Mouse (Mus musculus): ENCODE measurements around the gene Lrig1.

DNA sequence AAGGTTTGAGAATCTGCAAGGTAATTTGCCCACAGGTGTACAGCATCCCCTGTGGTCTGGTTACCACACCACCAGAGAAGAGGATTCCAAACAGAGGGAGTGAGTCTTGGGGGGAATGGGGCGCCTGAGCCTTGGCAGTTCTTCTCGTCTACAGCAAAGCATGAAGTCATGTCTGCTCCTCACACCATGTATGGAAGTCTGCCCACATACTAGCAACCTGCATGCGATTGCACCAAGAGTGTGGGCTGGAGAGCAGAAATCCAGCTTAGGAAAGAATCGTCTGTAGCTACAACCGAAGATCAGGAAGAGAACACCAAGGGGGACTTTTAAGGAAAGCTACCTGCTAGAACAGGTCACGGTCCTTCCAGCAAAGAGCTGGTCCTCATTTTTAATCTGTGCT, 3.0 kb upstream of the Lrig1 start:
- TF ChIP-seq MYOG (IDR thresholded peaks at IDR 0.05; ENCODE audit: control insufficient read depth, extremely low read depth, insufficient read length), result no peak
- TF ChIP-seq MAX (IDR thresholded peaks at IDR 0.05), result no peak
- TF ChIP-seq CEBPB (IDR thresholded peaks at IDR 0.05; ENCODE audit: low read depth), result no peak
- no peak for TF ChIP-seq CTCF (IDR thresholded peaks at IDR 0.05; ENCODE audit: control insufficient read depth, insufficient read depth, insufficient read length)
- no peak for TF ChIP-seq MYOD1 (IDR thresholded peaks at IDR 0.05; ENCODE audit: control insufficient read depth, insufficient read length, low read depth)
